Mouse (Mus musculus): ENCODE results near the gene Htr3a. TPM values are rescaled to one million over a fixed set of nuclear protein-coding genes. Genes with fewer than 3 reads are reported as not detected.

Gene Htr3a
- polyA plus RNA-seq (2014; fragmentation: Nextera tagmentation; extraction: Ambion mirVana) = 1.6 and 4.5 TPM in 2 replicates

DNA sequence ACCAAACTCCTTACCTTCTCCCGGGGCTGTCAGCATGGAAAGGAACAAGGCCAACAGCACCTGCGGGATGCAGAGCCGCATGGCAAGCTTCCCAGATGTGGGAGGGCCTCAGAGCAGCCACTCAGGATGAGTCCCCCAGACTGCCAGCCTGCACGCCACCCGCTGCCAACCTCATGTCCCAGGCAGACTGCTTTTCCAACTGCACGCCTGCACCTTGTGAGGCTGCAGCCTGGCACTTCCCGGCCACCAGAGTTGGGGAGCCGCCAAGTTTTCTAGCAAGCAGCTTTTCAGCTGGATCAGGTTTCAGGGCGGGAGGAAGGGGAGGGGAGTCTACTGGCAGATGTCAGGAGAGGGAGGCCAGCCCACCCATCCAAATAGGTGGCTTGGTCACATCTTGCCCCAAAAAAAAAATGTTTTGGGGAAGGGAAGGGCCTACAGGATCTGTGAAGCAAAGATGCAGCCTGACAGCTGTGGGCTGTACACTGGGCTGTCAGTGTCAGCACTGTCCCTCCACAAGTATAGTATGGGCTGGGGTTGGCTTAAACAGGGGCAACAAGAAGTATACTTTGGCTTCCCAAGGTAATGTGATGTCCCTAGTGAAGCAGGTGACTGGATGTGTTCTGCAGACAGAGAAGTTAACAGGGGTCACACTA, at the start of gene Htr3a:
TSS of gene Htr3a (minus strand) at position 215 of the 653 bp plus-strand sequence.
- no peak within 1 kb of the TSS for H3K27ac ChIP-seq (ENCODE audit: low read depth, low read length)
- 6% methylated on average over 9 of the region's 9 CpGs for WGBS
- no peaks in the 10 kb centered on the region for H3K9me3 ChIP-seq (ENCODE audit: control insufficient read depth, low read length)

GRCm38 (mm10) chr9:48947565-48947964, 36.7 kb upstream of the Htr3a start:
- no peak overlapping the region for H3K9ac ChIP-seq (replicated peaks; ENCODE audit: low read depth, low read length)
- no peaks in the 10 kb centered on the region for H3K27me3 ChIP-seq (ENCODE audit: control insufficient read depth, insufficient read depth, low read length)
- no peak overlapping the region for H3K4me3 ChIP-seq (ENCODE audit: low read depth, low read length)
- H3K27ac ChIP-seq (ENCODE audit: low read depth, low read length) = no peak overlapping the region
- WGBS = 89% methylated on average over 4 of the region's 4 CpGs
- no peaks in the 10 kb centered on the region for H3K9me3 ChIP-seq (ENCODE audit: control insufficient read depth, low read length)
- no peaks in the 10 kb centered on the region for H3K4me1 ChIP-seq (ENCODE audit: control insufficient read depth, insufficient read depth, low read length)
- H3K36me3 ChIP-seq (ENCODE audit: control insufficient read depth, insufficient read depth, low read length) = no peaks in the 10 kb centered on the region
- ATAC-seq (ENCODE audit: low read depth) = no peak
- H3K4me2 ChIP-seq (ENCODE audit: low read depth, low read length) = no peak overlapping the region

More for the DNA sequence above, at the start of gene Htr3a:
- Histone ChIP-seq H3K4me2 (ENCODE audit: low read depth, low read length) (no peak within 1 kb of the TSS), H3K4me1 (ENCODE audit: control insufficient read depth, insufficient read depth, low read length) (no peaks in the 10 kb centered on the region), H3K36me3 (ENCODE audit: control insufficient read depth, insufficient read depth, low read length) (no peaks in the 10 kb centered on the region), H3K27me3 (ENCODE audit: control insufficient read depth, insufficient read depth, low read length) (no peaks in the 10 kb centered on the region), H3K9ac (replicated peaks; ENCODE audit: low read depth, low read length) (no peak within 1 kb of the TSS), H3K4me3 (ENCODE audit: low read depth, low read length) (no peak within 1 kb of the TSS)
- ATAC-seq (ENCODE audit: low read depth) = peak; percentile 91

GRCm38 (mm10) chr9:48942349-48942748, 31.4 kb upstream of the Htr3a start:
- WGBS = 79% methylated on average over 1 of the region's 1 CpGs
- H3K27me3 ChIP-seq (ENCODE audit: control insufficient read depth, insufficient read depth, low read length) = no peaks in the 10 kb centered on the region
- no peak for ATAC-seq (ENCODE audit: low read depth)

GRCm38 (mm10) chr9:48929436-48929835, 18.5 kb upstream of the Htr3a start:
- H3K4me1 ChIP-seq (ENCODE audit: control insufficient read depth, insufficient read depth, low read length) = no peaks in the 10 kb centered on the region
- H3K27me3 ChIP-seq (ENCODE audit: control insufficient read depth, insufficient read depth, low read length) = no peaks in the 10 kb centered on the region
- ATAC-seq (ENCODE audit: low read depth) = no peak
- WGBS = 80% methylated on average over 5 of the region's 5 CpGs
- H3K4me2 ChIP-seq (ENCODE audit: low read depth, low read length) = no peak overlapping the region
- H3K27ac ChIP-seq (ENCODE audit: low read depth, low read length) = no peak overlapping the region
- no peak overlapping the region for H3K4me3 ChIP-seq (ENCODE audit: low read depth, low read length)
- H3K9me3 ChIP-seq (ENCODE audit: control insufficient read depth, low read length) = no peaks in the 10 kb centered on the region
- H3K36me3 ChIP-seq (ENCODE audit: control insufficient read depth, insufficient read depth, low read length) = no peaks in the 10 kb centered on the region
- no peak overlapping the region for H3K9ac ChIP-seq (replicated peaks; ENCODE audit: low read depth, low read length)

More at GRCm38 (mm10) chr9:48942349-48942748, 31.4 kb upstream of the Htr3a start:
- Histone ChIP-seq H3K9me3 (ENCODE audit: control insufficient read depth, low read length) (no peaks in the 10 kb centered on the region), H3K4me1 (ENCODE audit: control insufficient read depth, insufficient read depth, low read length) (no peaks in the 10 kb centered on the region), H3K36me3 (ENCODE audit: control insufficient read depth, insufficient read depth, low read length) (no peaks in the 10 kb centered on the region), H3K4me3 (ENCODE audit: low read depth, low read length) (no peak overlapping the region), H3K27ac (ENCODE audit: low read depth, low read length) (no peak overlapping the region), H3K4me2 (ENCODE audit: low read depth, low read length) (no peak overlapping the region), H3K9ac (replicated peaks; ENCODE audit: low read depth, low read length) (no peak overlapping the region)

GRCm38 (mm10) chr9:48928781-48929180, 17.9 kb upstream of the Htr3a start:
- Histone ChIP-seq H3K4me3 (ENCODE audit: low read depth, low read length) (no peak overlapping the region), H3K27ac (ENCODE audit: low read depth, low read length) (no peak overlapping the region), H3K27me3 (ENCODE audit: control insufficient read depth, insufficient read depth, low read length) (no peaks in the 10 kb centered on the region), H3K36me3 (ENCODE audit: control insufficient read depth, insufficient read depth, low read length) (no peaks in the 10 kb centered on the region), H3K4me2 (ENCODE audit: low read depth, low read length) (no peak overlapping the region), H3K9ac (replicated peaks; ENCODE audit: low read depth, low read length) (no peak overlapping the region), H3K4me1 (ENCODE audit: control insufficient read depth, insufficient read depth, low read length) (no peaks in the 10 kb centered on the region), H3K9me3 (ENCODE audit: control insufficient read depth, low read length) (no peaks in the 10 kb centered on the region)
- ATAC-seq (ENCODE audit: low read depth) = no peak
- WGBS = 43% methylated on average over 3 of the region's 3 CpGs

DNA sequence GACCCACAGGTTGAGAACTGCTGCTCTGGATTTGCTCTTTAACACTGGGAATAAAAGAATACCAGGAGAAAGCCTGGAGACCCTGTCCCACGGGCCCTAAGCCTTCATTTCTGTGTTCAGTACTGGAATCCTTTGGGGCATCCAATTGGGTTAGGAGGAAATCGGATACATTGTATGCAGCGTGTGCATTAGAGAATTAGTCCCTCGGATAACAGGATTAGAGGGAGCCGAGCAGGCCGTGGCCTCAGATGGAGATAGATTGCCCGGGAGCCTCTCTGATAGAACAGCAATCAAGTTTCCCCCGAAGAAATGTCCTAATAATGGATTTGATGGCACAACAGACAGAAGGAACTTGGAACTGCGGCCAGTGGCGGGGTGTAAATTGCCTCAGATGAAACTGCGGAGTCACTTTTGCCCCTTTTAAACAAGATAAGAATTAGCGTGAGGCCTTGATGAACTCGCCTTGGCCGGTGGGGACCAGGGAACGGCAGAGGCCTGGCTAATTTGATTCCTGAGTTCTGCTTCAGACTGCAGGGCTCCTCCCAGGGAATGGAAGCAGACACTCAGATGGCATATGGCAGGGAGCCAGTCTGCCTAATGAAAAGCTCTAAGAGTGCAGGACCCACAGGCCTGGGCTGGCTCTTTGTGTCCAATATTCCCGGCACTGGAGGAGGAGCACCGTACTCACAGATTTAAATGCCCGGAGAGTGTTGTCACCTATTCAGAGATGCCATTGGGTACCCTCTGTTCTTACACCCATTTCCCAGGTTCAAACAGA, 5.3 kb upstream of the Htr3a start:
- H3K4me3 ChIP-seq (ENCODE audit: low read depth, low read length) = no peak overlapping the region
- H3K9ac ChIP-seq (replicated peaks; ENCODE audit: low read depth, low read length) = no peak overlapping the region
- H3K9me3 ChIP-seq (ENCODE audit: control insufficient read depth, low read length) = no peaks in the 10 kb centered on the region
- no peaks in the 10 kb centered on the region for H3K27me3 ChIP-seq (ENCODE audit: control insufficient read depth, insufficient read depth, low read length)
- WGBS = 53% methylated on average over 18 of the region's 18 CpGs
- H3K4me1 ChIP-seq (ENCODE audit: control insufficient read depth, insufficient read depth, low read length) = no peaks in the 10 kb centered on the region
- H3K4me2 ChIP-seq (ENCODE audit: low read depth, low read length) = no peak overlapping the region
- no peak for ATAC-seq (ENCODE audit: low read depth)
- H3K27ac ChIP-seq (ENCODE audit: low read depth, low read length) = peak overlapping the region; percentile 22; the same call in 1 of the 2 replicates
- no peaks in the 10 kb centered on the region for H3K36me3 ChIP-seq (ENCODE audit: control insufficient read depth, insufficient read depth, low read length)

DNA sequence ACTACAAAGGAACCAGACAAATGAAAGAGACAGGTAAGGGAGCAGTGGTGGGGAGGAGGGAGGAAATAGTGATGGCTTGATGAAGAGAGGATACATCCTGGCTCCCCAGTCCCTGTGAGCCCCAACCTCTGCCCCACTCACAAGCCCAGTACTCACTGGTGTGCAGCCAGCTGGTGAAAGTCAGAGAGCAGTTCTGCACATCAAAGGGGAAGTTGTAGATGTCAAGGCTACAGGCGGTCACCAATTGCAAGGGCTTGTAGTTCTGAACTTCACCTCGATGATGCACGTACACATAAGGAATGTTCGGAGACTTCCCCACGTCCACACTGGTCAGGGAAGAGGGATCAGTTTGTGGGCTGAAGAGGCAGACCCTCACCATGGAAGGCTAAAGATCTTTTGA, 6.5 kb downstream of the Htr3a start:
- Histone ChIP-seq H3K4me1 (ENCODE audit: control insufficient read depth, insufficient read depth, low read length) (no peaks in the 10 kb centered on the region), H3K9ac (replicated peaks; ENCODE audit: low read depth, low read length) (no peak overlapping the region), H3K4me3 (ENCODE audit: low read depth, low read length) (no peak overlapping the region), H3K9me3 (ENCODE audit: control insufficient read depth, low read length) (no peaks in the 10 kb centered on the region), H3K27me3 (ENCODE audit: control insufficient read depth, insufficient read depth, low read length) (no peaks in the 10 kb centered on the region), H3K4me2 (ENCODE audit: low read depth, low read length) (no peak overlapping the region), H3K27ac (ENCODE audit: low read depth, low read length) (no peak overlapping the region), H3K36me3 (ENCODE audit: control insufficient read depth, insufficient read depth, low read length) (no peaks in the 10 kb centered on the region)
- ATAC-seq (ENCODE audit: low read depth) = no peak
- WGBS = 84% methylated on average over 5 of the region's 5 CpGs

DNA sequence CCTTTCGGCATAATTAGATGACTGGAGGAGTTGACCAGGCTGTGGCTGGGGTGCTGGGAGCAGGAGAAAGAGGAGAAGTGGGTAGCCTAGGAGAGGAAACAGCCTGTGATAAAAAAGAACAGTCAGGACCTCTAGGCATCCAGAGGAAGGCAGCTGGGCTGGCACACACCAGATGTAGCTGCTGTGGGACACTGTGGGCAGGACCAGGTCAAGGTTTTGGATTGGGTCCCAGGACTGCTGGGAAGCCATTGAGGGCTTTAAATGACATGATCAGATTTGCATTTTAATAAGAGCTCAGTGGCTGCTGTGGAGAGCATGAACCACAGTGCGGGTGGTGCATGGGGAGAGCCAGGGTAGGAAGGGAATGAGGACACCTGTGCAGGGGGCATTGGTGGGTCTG, 7.1 kb downstream of the Htr3a start:
- H3K9ac ChIP-seq (replicated peaks; ENCODE audit: low read depth, low read length) = no peak overlapping the region
- no peaks in the 10 kb centered on the region for H3K9me3 ChIP-seq (ENCODE audit: control insufficient read depth, low read length)
- H3K27ac ChIP-seq (ENCODE audit: low read depth, low read length) = no peak overlapping the region
- no peaks in the 10 kb centered on the region for H3K4me1 ChIP-seq (ENCODE audit: control insufficient read depth, insufficient read depth, low read length)
- no peak for ATAC-seq (ENCODE audit: low read depth)
- no peak overlapping the region for H3K4me2 ChIP-seq (ENCODE audit: low read depth, low read length)
- no peaks in the 10 kb centered on the region for H3K27me3 ChIP-seq (ENCODE audit: control insufficient read depth, insufficient read depth, low read length)
- 56% methylated on average over 2 of the region's 2 CpGs for WGBS
- H3K36me3 ChIP-seq (ENCODE audit: control insufficient read depth, insufficient read depth, low read length) = no peaks in the 10 kb centered on the region
- H3K4me3 ChIP-seq (ENCODE audit: low read depth, low read length) = no peak overlapping the region

- H3K4me2 ChIP-seq (ENCODE audit: low read depth, low read length) = no peak overlapping the region
- no peaks in the 10 kb centered on the region for H3K27me3 ChIP-seq (ENCODE audit: control insufficient read depth, insufficient read depth, low read length)
- H3K9me3 ChIP-seq (ENCODE audit: control insufficient read depth, low read length) = no peaks in the 10 kb centered on the region
- H3K4me3 ChIP-seq (ENCODE audit: low read depth, low read length) = no peak overlapping the region
- ATAC-seq (ENCODE audit: low read depth) = no peak
- peaks cover 7% of the 10 kb centered on the region; the same call in 1 of the 2 replicates for H3K4me1 ChIP-seq (ENCODE audit: control insufficient read depth, insufficient read depth, low read length)
- H3K9ac ChIP-seq (replicated peaks; ENCODE audit: low read depth, low read length) = no peak overlapping the region
- H3K36me3 ChIP-seq (ENCODE audit: control insufficient read depth, insufficient read depth, low read length) = no peaks in the 10 kb centered on the region
- WGBS = 29% methylated on average over 8 of the region's 8 CpGs
- no peak overlapping the region for H3K27ac ChIP-seq (ENCODE audit: low read depth, low read length)
Measured at GRCm38 (mm10) chr9:48898551-48898950, 12.3 kb downstream of the Htr3a start.

Measured in neural tube, embryonic 14.5 days (tissue).